Mouse (Mus musculus): ENCODE measurements around the gene Hlcs.
A peak's percentile ranks its signal among the peaks of the same experiment; 100 is the strongest.

Hlcs gene

GRCm38 (mm10) chr16:94289138-94290072, 24.0 kb downstream of the Hlcs start:
- DNase-seq (ENCODE audit: low spot score), result peak; percentile 72

- DNase-seq (ENCODE audit: low spot score), result no peak
Measured at GRCm38 (mm10) chr16:94287826-94288225, 25.5 kb downstream of the Hlcs start.

- no peak for DNase-seq (ENCODE audit: low spot score)
Measured at GRCm38 (mm10) chr16:94283972-94284371, 29.4 kb downstream of the Hlcs start.

- DNase-seq (ENCODE audit: low spot score), result no peak
Measured at GRCm38 (mm10) chr16:94270826-94271225, 42.5 kb downstream of the Hlcs start.

GRCm38 (mm10) chr16:94269635-94270034, 43.7 kb downstream of the Hlcs start:
- DNase-seq (ENCODE audit: low spot score), result peak; percentile 73

GRCm38 (mm10) chr16:94268205-94268604, 45.2 kb downstream of the Hlcs start:
- no peak for DNase-seq (ENCODE audit: low spot score)

GRCm38 (mm10) chr16:94264611-94265010, 48.8 kb downstream of the Hlcs start:
- no peak for DNase-seq (ENCODE audit: low spot score)

GRCm38 (mm10) chr16:94262501-94262900, 50.9 kb downstream of the Hlcs start:
- DNase-seq (ENCODE audit: low spot score), result no peak

- no peak for DNase-seq (ENCODE audit: low spot score)
Measured at GRCm38 (mm10) chr16:94260938-94261630, 52.3 kb downstream of the Hlcs start.

- DNase-seq (ENCODE audit: low spot score), result peak; percentile 50
Measured at GRCm38 (mm10) chr16:94258366-94259310, 54.7 kb downstream of the Hlcs start.

- DNase-seq (ENCODE audit: low spot score), result no peak
Measured at GRCm38 (mm10) chr16:94255592-94255991, 57.8 kb downstream of the Hlcs start.

- DNase-seq (ENCODE audit: low spot score), result no peak
Measured at GRCm38 (mm10) chr16:94255035-94255434, 58.3 kb downstream of the Hlcs start.

- DNase-seq (ENCODE audit: low spot score), result no peak
Measured at GRCm38 (mm10) chr16:94254415-94254891, 58.9 kb downstream of the Hlcs start.

GRCm38 (mm10) chr16:94253671-94254414, 59.5 kb downstream of the Hlcs start:
- no peak for DNase-seq (ENCODE audit: low spot score)

GRCm38 (mm10) chr16:94251756-94252155, 61.6 kb downstream of the Hlcs start:
- no peak for DNase-seq (ENCODE audit: low spot score)

- DNase-seq (ENCODE audit: low spot score), result peak; percentile 48
Measured at GRCm38 (mm10) chr16:94250640-94251349, 62.6 kb downstream of the Hlcs start.

GRCm38 (mm10) chr16:94250136-94250535, 63.2 kb downstream of the Hlcs start:
- DNase-seq (ENCODE audit: low spot score), result no peak

GRCm38 (mm10) chr16:94249666-94250065, 63.7 kb downstream of the Hlcs start:
- no peak for DNase-seq (ENCODE audit: low spot score)

GRCm38 (mm10) chr16:94248721-94249120, 64.7 kb downstream of the Hlcs start:
- DNase-seq (ENCODE audit: low spot score), result no peak

- DNase-seq (ENCODE audit: low spot score), result no peak
Measured at GRCm38 (mm10) chr16:94246976-94247375, 66.4 kb downstream of the Hlcs start.
